Mouse (Mus musculus) lung, adult 2 months (tissue): Measurements from ENCODE around the gene Clk3.

Source experiments
- CTCF ChIP-seq: fragments of 200-500 bp; IDR thresholded peaks from 2 replicates; pipeline ENCODE4 v1.5.1; 2011; ENCODE audit warnings: mild to moderate bottlenecking, low read length, control low read depth; ENCODE audit not compliant: insufficient read depth
- POLR2A ChIP-seq: fragments of 200-500 bp; IDR thresholded peaks from 2 replicates; pipeline ENCODE4 v1.6.1; 2011; ENCODE audit warnings: low read depth, mild to moderate bottlenecking, control low read depth, low read length, borderline replicate concordance; ENCODE audit errors: extremely low read depth

DNA sequence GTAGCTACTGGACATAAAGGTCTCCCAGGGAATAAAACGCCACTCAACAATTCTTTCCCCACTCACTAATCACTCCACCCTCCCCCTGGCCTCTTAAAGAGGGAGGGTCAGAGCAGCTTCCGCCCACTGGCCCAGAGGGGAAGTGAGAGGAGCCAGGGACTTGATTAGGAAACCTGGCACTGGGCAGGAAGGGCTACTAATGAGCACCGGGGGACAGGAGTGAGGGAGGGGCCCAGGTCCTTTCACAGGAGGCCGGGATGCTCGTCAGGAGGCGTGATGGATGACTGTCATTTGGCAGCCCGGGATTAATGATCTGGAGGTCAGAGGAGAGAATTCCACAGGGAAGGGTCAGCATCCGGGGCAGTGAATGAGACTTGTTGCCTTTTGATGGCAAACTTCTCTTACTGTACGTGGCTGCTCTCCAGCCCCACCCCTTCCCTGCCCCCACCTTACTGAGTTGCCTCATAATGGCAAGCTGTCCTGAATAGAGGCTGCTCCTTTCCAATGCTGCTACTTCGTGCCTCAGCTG, 33.1 kb upstream of the Clk3 start:
- TF ChIP-seq CTCF = no peak
- no peak for TF ChIP-seq POLR2A
